Mouse (Mus musculus) limb, embryonic 12.5 days (tissue): ENCODE data around the gene Dnal4. TPM values are rescaled to one million over a fixed set of nuclear protein-coding genes. Genes with fewer than 3 reads are reported as not detected.
"Not testable (repeated sequence)": the region's sequence is repeated elsewhere in the genome, so short reads cannot be mapped to it uniquely, and the experiment has no call there.

Source experiments
- ATAC-seq: fragments of 200-750 bp; cut with Nextera tagmentation; 2 replicates; pipeline ENCODE4 v1.8.0; 2017; ENCODE audit warnings: low read depth, moderate TSS enrichment; ENCODE audit not compliant: insufficient number of reproducible peaks, insufficient read depth, low FRiP score, low TSS enrichment
- H3K27ac ChIP-seq: fragments of 300-500 bp; sonication (generic); 2 replicates; pipeline ENCODE4 v1.5.1; 2016; ENCODE audit warnings: mild to moderate bottlenecking, moderate library complexity
- H3K27me3 ChIP-seq: fragments of 300-500 bp; sonication (generic); 2 replicates; pipeline ENCODE4 v1.6.1; 2016; ENCODE audit warnings: mild to moderate bottlenecking, moderate library complexity
- H3K36me3 ChIP-seq: fragments of 300-500 bp; sonication (generic); 2 replicates; pipeline ENCODE4 v1.6.1; 2016; ENCODE audit warnings: mild to moderate bottlenecking, moderate library complexity
- H3K4me1 ChIP-seq: fragments of 300-500 bp; sonication (generic); replicated peaks from 2 replicates; pipeline ENCODE4 v1.6.1; 2016
- H3K4me2 ChIP-seq: fragments of 300-500 bp; sonication (generic); 2 replicates; pipeline ENCODE4 v1.6.1; 2016; ENCODE audit warnings: mild to moderate bottlenecking, moderate library complexity
- H3K4me3 ChIP-seq: fragments of 300-500 bp; sonication (generic); replicated peaks from 2 replicates; pipeline ENCODE4 v1.5.1; 2016; ENCODE audit warnings: mild to moderate bottlenecking
- H3K9ac ChIP-seq: fragments of 300-500 bp; sonication (generic); replicated peaks from 2 replicates; pipeline ENCODE4 v1.6.1; 2016; ENCODE audit warnings: mild to moderate bottlenecking, moderate library complexity
- H3K9me3 ChIP-seq: fragments of 300-500 bp; sonication (generic); 2 replicates; pipeline ENCODE4 v1.6.1; 2016; ENCODE audit warnings: mild to moderate bottlenecking, moderate library complexity
- WGBS: fragments of 180-500 bp; shearing (Covaris S2); methylation state at CpG from one replicate; pipeline ENCODE4 v1.1.7; 2016; 5-methylcytosine and 5-hydroxymethylcytosine counted together
- polyA plus RNA-seq: library from polyadenylated mRNA; unstranded; fragments of >200 nt; fragmentation: Nextera tagmentation; extraction: Ambion mirVana; gene quantifications from 2 replicates; pipeline ENCODE4 v1.2.1, GENCODE M21; 2016

The Dnal4 gene
- 71.0 and 71.2 TPM in 2 replicates for polyA plus RNA-seq

GRCm38 (mm10) chr15:79777749-79778148, at the start of gene Dnal4:
Gene Dnal4, minus strand, starts transcription at chr15:79777849.
- no peaks in the 10 kb centered on the region for H3K27me3 ChIP-seq
- no peak within 1 kb of the TSS for H3K9ac ChIP-seq
- H3K4me1 ChIP-seq, result peaks cover 14% of the 10 kb centered on the region
- no peak for ATAC-seq
- H3K4me2 ChIP-seq, result no peak within 1 kb of the TSS
- H3K27ac ChIP-seq, result no peak within 1 kb of the TSS
- no peaks in the 10 kb centered on the region for H3K9me3 ChIP-seq
- H3K4me3 ChIP-seq, result no peak within 1 kb of the TSS
- no peaks in the 10 kb centered on the region for H3K36me3 ChIP-seq

- H3K36me3 ChIP-seq, result peaks cover 60% of the 10 kb centered on the region
- ATAC-seq, result no peak
- WGBS, result 88% methylated on average over 14 of the region's 14 CpGs
- H3K9me3 ChIP-seq, result no peaks in the 10 kb centered on the region
- H3K9ac ChIP-seq, result no peak overlapping the region
- H3K4me1 ChIP-seq, result peaks cover 34% of the 10 kb centered on the region
- no peak overlapping the region for H3K4me3 ChIP-seq
- no peaks in the 10 kb centered on the region for H3K27me3 ChIP-seq
- no peak overlapping the region for H3K4me2 ChIP-seq
- H3K27ac ChIP-seq, result no peak overlapping the region
Measured at GRCm38 (mm10) chr15:79827061-79827777, 49.6 kb upstream of the Dnal4 start.

GRCm38 (mm10) chr15:79826221-79826935, 48.7 kb upstream of the Dnal4 start:
- Histone ChIP-seq H3K27me3 (no peaks in the 10 kb centered on the region), H3K36me3 (peaks cover 55% of the 10 kb centered on the region), H3K9ac (no peak overlapping the region), H3K9me3 (no peaks in the 10 kb centered on the region), H3K4me1 (peaks cover 26% of the 10 kb centered on the region), H3K4me2 (no peak overlapping the region), H3K4me3 (no peak overlapping the region), H3K27ac (no peak overlapping the region)
- no peak for ATAC-seq
- 82% methylated on average over 9 of the region's 9 CpGs for WGBS

GRCm38 (mm10) chr15:79825146-79825825, 47.6 kb upstream of the Dnal4 start:
- H3K27me3 ChIP-seq, result no peaks in the 10 kb centered on the region
- no peaks in the 10 kb centered on the region for H3K9me3 ChIP-seq
- peaks cover 22% of the 10 kb centered on the region for H3K4me1 ChIP-seq
- no peak overlapping the region for H3K27ac ChIP-seq
- WGBS, result 64% methylated on average over 14 of the region's 14 CpGs
- no peak overlapping the region for H3K4me3 ChIP-seq
- ATAC-seq, result no peak
- H3K9ac ChIP-seq, result no peak overlapping the region
- peaks cover 53% of the 10 kb centered on the region for H3K36me3 ChIP-seq
- H3K4me2 ChIP-seq, result no peak overlapping the region

- H3K36me3 ChIP-seq, result peaks cover 49% of the 10 kb centered on the region
- 68% methylated on average over 19 of the region's 19 CpGs for WGBS
- H3K27ac ChIP-seq, result no peak overlapping the region
- H3K27me3 ChIP-seq, result no peaks in the 10 kb centered on the region
- H3K4me3 ChIP-seq, result no peak overlapping the region
- ATAC-seq, result no peak
- H3K9me3 ChIP-seq, result 0 out of 2 replicates have a peak, but pooled peaks cover under 1% of the 10 kb centered on the region
- H3K9ac ChIP-seq, result no peak overlapping the region
- H3K4me1 ChIP-seq, result peaks cover 14% of the 10 kb centered on the region
- H3K4me2 ChIP-seq, result no peak overlapping the region
Measured at GRCm38 (mm10) chr15:79823588-79824280, 46.1 kb upstream of the Dnal4 start.

- no peak overlapping the region for H3K4me3 ChIP-seq
- H3K9me3 ChIP-seq, result 0 out of 2 replicates have a peak, but pooled peaks cover 6% of the 10 kb centered on the region
- no peak overlapping the region for H3K9ac ChIP-seq
- no peaks in the 10 kb centered on the region for H3K27me3 ChIP-seq
- H3K36me3 ChIP-seq, result peaks cover 37% of the 10 kb centered on the region
- peaks cover 14% of the 10 kb centered on the region for H3K4me1 ChIP-seq
- 60% methylated on average over 13 of the region's 13 CpGs for WGBS
- H3K4me2 ChIP-seq, result no peak overlapping the region
- ATAC-seq, result no peak; the same call in 1 of the 2 replicates
- H3K27ac ChIP-seq, result no peak overlapping the region
Measured at GRCm38 (mm10) chr15:79822265-79823199, 44.9 kb upstream of the Dnal4 start.

GRCm38 (mm10) chr15:79818325-79818724, 40.7 kb upstream of the Dnal4 start:
- no peak for ATAC-seq

GRCm38 (mm10) chr15:79813666-79814258, 36.1 kb upstream of the Dnal4 start:
- no peak overlapping the region for H3K9ac ChIP-seq
- no peak overlapping the region for H3K4me3 ChIP-seq
- H3K27me3 ChIP-seq, result peaks cover 36% of the 10 kb centered on the region
- H3K4me2 ChIP-seq, result no peak overlapping the region
- ATAC-seq, result no peak
- WGBS, result 53% methylated on average over 8 of the region's 8 CpGs
- H3K27ac ChIP-seq, result no peak overlapping the region
- H3K9me3 ChIP-seq, result 0 out of 2 replicates have a peak, but pooled peaks cover 5% of the 10 kb centered on the region
- H3K4me1 ChIP-seq, result no peaks in the 10 kb centered on the region; the same call in 1 of the 2 replicates
- no peaks in the 10 kb centered on the region for H3K36me3 ChIP-seq

More at GRCm38 (mm10) chr15:79818325-79818724, 40.7 kb upstream of the Dnal4 start:
- Histone ChIP-seq H3K4me1 (peaks cover 8% of the 10 kb centered on the region), H3K4me2 (no peak overlapping the region), H3K27ac (no peak overlapping the region), H3K9ac (no peak overlapping the region), H3K27me3 (0 out of 2 replicates have a peak, but pooled peaks cover 3% of the 10 kb centered on the region), H3K9me3 (0 out of 2 replicates have a peak, but pooled peaks cover 6% of the 10 kb centered on the region), H3K36me3 (peaks cover 10% of the 10 kb centered on the region), H3K4me3 (no peak overlapping the region)
- WGBS, result 91% methylated on average over 4 of the region's 4 CpGs

GRCm38 (mm10) chr15:79812840-79813239, 35.2 kb upstream of the Dnal4 start:
- not testable (repeated sequence) for H3K27ac ChIP-seq, H3K4me3 ChIP-seq, ATAC-seq, H3K4me2 ChIP-seq, H3K36me3 ChIP-seq, H3K9ac ChIP-seq, H3K9me3 ChIP-seq, H3K4me1 ChIP-seq
- whole genome bisulfite sequencing, result 76% methylated on average over 2 of the region's 2 CpGs
- peaks cover 40% of the 10 kb centered on the region for H3K27me3 ChIP-seq

GRCm38 (mm10) chr15:79810997-79811396, 33.3 kb upstream of the Dnal4 start:
- Histone ChIP-seq H3K9me3 (no peaks in the 10 kb centered on the region), H3K9ac (no peak overlapping the region), H3K27ac (no peak overlapping the region), H3K27me3 (peaks cover 58% of the 10 kb centered on the region), H3K4me2 (no peak overlapping the region), H3K4me3 (no peak overlapping the region), H3K36me3 (no peaks in the 10 kb centered on the region), H3K4me1 (no peaks in the 10 kb centered on the region; the same call in 1 of the 2 replicates)
- 71% methylated on average over 4 of the region's 4 CpGs for WGBS
- no peak for ATAC-seq
